Mouse (Mus musculus): ENCODE results near the gene 2310079G19Rik. TPM values are rescaled to one million over a fixed set of nuclear protein-coding genes. Genes with fewer than 3 reads are reported as not detected.

The 2310079G19Rik gene
- polyA plus RNA-seq, 2 experiments: not detected

DNA sequence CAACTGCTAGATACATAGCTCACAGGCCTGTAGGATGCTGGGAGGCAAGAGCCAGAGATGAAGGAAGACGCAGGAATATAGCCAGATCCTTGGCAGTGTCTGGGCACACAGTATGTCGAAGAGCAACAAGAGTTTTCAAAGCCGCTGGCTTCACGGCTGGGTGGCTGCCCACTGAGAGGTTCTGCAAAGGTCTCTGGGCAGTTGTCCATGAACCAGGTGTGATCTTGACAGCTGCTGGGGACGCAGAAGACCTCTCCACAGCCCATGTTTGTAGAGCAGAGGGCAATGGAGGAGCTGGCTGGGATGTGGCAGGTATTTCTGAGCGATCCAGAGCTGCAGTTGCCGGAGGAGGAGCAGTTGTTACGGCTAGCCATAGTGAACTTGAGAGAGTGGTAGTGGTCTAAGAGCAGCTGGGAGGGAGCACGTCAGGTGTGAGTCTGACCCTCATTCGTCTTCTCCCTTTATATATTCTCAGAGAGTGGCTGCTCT, 19.9 kb upstream of the 2310079G19Rik start, which contains the start of gene Krtap26-1:
Gene Krtap26-1, minus strand, starts transcription at position 439 of the 489 bp plus-strand sequence.
- no peak for ATAC-seq (ENCODE audit: low FRiP score, low read depth)
- TF ChIP-seq POLR2A (IDR thresholded peaks at IDR 0.05; ENCODE audit: borderline replicate concordance, extremely low read depth, insufficient read depth, insufficient read length): no peak
- H3K9ac ChIP-seq (ENCODE audit: low read depth, low read length, severe bottlenecking): no peak within 1 kb of the TSS
- no peak for DNase-seq (ENCODE audit: low spot score)
- no peaks in the 10 kb centered on the region for H3K4me1 ChIP-seq (ENCODE audit: control insufficient read depth, insufficient read depth, low read length)
- no peak within 1 kb of the TSS for H3K4me3 ChIP-seq (replicated peaks; ENCODE audit: low read length)
- WGBS: 86% methylated on average over 10 of the region's 10 CpGs
- H3K9me3 ChIP-seq (ENCODE audit: control insufficient read depth, low read length): no peaks in the 10 kb centered on the region
- H3K27me3 ChIP-seq (ENCODE audit: control insufficient read depth, insufficient read depth, low read length): no peaks in the 10 kb centered on the region
- H3K4me2 ChIP-seq (replicated peaks; ENCODE audit: low read depth, low read length, severe bottlenecking): no peak within 1 kb of the TSS
- H3K36me3 ChIP-seq (ENCODE audit: control insufficient read depth, insufficient read depth, low read length): no peaks in the 10 kb centered on the region
- H3K27ac ChIP-seq (replicated peaks; ENCODE audit: low read depth, low read length): no peak within 1 kb of the TSS

DNA sequence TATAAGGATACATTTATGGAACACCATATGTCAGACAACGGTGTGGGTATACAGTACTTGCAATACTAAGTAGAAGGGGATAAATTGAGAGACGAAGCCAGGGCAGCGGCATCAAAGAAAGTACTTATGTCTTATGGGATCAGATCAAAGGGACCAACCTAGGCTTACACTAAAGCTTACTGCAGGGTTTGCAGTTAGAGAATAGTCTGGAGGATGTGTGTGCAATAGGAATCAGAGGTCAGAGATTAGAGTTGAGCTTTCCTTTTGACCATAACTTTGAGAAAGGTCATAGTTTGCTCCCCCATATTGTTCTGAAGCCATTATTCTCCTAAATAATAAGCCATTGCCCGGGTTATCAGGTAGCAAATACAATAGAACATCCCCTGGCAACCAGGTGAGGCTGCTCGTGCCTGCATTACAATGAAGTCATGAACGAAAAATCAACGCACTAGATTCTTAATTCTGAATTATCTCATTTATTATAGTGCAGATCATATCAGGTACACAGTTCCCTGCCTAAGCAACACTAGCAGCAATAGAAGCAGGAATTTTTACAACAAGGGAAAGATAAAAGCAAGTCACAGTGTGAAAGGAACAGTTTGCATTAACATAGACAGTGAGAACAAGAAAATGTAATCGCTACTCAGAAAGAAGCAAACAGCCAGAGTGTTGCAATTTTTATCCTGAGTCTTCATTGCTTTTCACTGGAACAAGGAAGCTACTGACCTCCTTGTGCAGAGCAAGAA, 19.1 kb upstream of the 2310079G19Rik start:
- no peak for ATAC-seq (ENCODE audit: low FRiP score, low read depth)
- no peak for DNase-seq (ENCODE audit: low spot score)
- no peak overlapping the region for H3K4me3 ChIP-seq (replicated peaks; ENCODE audit: low read length)
- no peak overlapping the region for H3K9ac ChIP-seq (ENCODE audit: low read depth, low read length, severe bottlenecking)
- no peaks in the 10 kb centered on the region for H3K9me3 ChIP-seq (ENCODE audit: control insufficient read depth, low read length)
- no peak overlapping the region for H3K4me2 ChIP-seq (replicated peaks; ENCODE audit: low read depth, low read length, severe bottlenecking)
- H3K27me3 ChIP-seq (ENCODE audit: control insufficient read depth, insufficient read depth, low read length): no peaks in the 10 kb centered on the region
- H3K36me3 ChIP-seq (ENCODE audit: control insufficient read depth, insufficient read depth, low read length): no peaks in the 10 kb centered on the region
- H3K27ac ChIP-seq (replicated peaks; ENCODE audit: low read depth, low read length): no peak overlapping the region
- H3K4me1 ChIP-seq (ENCODE audit: control insufficient read depth, insufficient read depth, low read length): no peaks in the 10 kb centered on the region
- WGBS: 77% methylated on average over 8 of the region's 8 CpGs
- no peak for TF ChIP-seq POLR2A (IDR thresholded peaks at IDR 0.05; ENCODE audit: borderline replicate concordance, extremely low read depth, insufficient read depth, insufficient read length)

- DNase-seq (ENCODE audit: low spot score) (no peak), ATAC-seq (ENCODE audit: low FRiP score, low read depth) (no peak)
- Histone ChIP-seq H3K9ac (ENCODE audit: low read depth, low read length, severe bottlenecking) (no peak overlapping the region), H3K9me3 (ENCODE audit: control insufficient read depth, low read length) (no peaks in the 10 kb centered on the region), H3K27me3 (ENCODE audit: control insufficient read depth, insufficient read depth, low read length) (no peaks in the 10 kb centered on the region), H3K4me2 (replicated peaks; ENCODE audit: low read depth, low read length, severe bottlenecking) (no peak overlapping the region), H3K4me3 (replicated peaks; ENCODE audit: low read length) (no peak overlapping the region), H3K4me1 (ENCODE audit: control insufficient read depth, insufficient read depth, low read length) (no peaks in the 10 kb centered on the region; the same call in 1 of the 2 replicates), H3K27ac (replicated peaks; ENCODE audit: low read depth, low read length) (no peak overlapping the region), H3K36me3 (ENCODE audit: control insufficient read depth, insufficient read depth, low read length) (no peaks in the 10 kb centered on the region)
- TF ChIP-seq POLR2A (IDR thresholded peaks at IDR 0.05; ENCODE audit: borderline replicate concordance, extremely low read depth, insufficient read depth, insufficient read length): no peak
- WGBS: 76% methylated on average over 3 of the region's 3 CpGs
Measured at GRCm38 (mm10) chr16:88640053-88640452, 12.6 kb upstream of the 2310079G19Rik start.

GRCm38 (mm10) chr16:88635142-88635541, 7.7 kb upstream of the 2310079G19Rik start:
- Histone ChIP-seq H3K27me3 (ENCODE audit: control insufficient read depth, insufficient read depth, low read length) (no peaks in the 10 kb centered on the region), H3K9ac (ENCODE audit: low read depth, low read length, severe bottlenecking) (no peak overlapping the region), H3K27ac (replicated peaks; ENCODE audit: low read depth, low read length) (no peak overlapping the region), H3K4me2 (replicated peaks; ENCODE audit: low read depth, low read length, severe bottlenecking) (no peak overlapping the region), H3K4me1 (ENCODE audit: control insufficient read depth, insufficient read depth, low read length) (no peaks in the 10 kb centered on the region; the same call in 1 of the 2 replicates), H3K36me3 (ENCODE audit: control insufficient read depth, insufficient read depth, low read length) (no peaks in the 10 kb centered on the region), H3K4me3 (replicated peaks; ENCODE audit: low read length) (no peak overlapping the region), H3K9me3 (ENCODE audit: control insufficient read depth, low read length) (no peaks in the 10 kb centered on the region)
- DNase-seq (ENCODE audit: low spot score): no peak
- 33% methylated on average over 4 of the region's 4 CpGs for WGBS
- TF ChIP-seq POLR2A (IDR thresholded peaks at IDR 0.05; ENCODE audit: borderline replicate concordance, extremely low read depth, insufficient read depth, insufficient read length): no peak
- no peak for ATAC-seq (ENCODE audit: low FRiP score, low read depth)

DNA sequence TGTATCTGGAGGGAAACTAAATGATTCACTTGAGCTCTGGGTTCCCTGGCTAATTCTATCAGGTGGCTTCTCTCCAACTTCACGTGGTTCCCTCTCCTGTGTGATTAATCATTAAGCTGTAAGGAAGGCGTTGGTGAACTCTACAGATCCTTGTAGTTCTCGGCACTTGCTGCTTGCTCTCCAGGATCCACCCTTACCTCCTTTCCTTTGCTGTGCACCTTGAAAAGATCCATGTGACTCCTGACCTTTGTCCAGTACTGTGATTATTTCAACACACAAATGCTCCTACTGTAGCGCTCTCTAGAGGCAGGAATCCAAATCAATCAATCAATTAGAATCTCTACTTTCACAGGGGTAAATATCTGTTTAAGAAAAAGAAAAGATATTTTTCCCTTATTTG, 4.0 kb upstream of the 2310079G19Rik start:
- Histone ChIP-seq H3K9me3 (ENCODE audit: control insufficient read depth, low read length) (no peaks in the 10 kb centered on the region), H3K27ac (replicated peaks; ENCODE audit: low read depth, low read length) (no peak overlapping the region), H3K9ac (ENCODE audit: low read depth, low read length, severe bottlenecking) (no peak overlapping the region), H3K4me3 (replicated peaks; ENCODE audit: low read length) (no peak overlapping the region), H3K27me3 (ENCODE audit: control insufficient read depth, insufficient read depth, low read length) (no peaks in the 10 kb centered on the region), H3K4me2 (replicated peaks; ENCODE audit: low read depth, low read length, severe bottlenecking) (no peak overlapping the region), H3K4me1 (ENCODE audit: control insufficient read depth, insufficient read depth, low read length) (no peaks in the 10 kb centered on the region; the same call in 1 of the 2 replicates), H3K36me3 (ENCODE audit: control insufficient read depth, insufficient read depth, low read length) (no peaks in the 10 kb centered on the region)
- WGBS: 72% methylated on average over 4 of the region's 4 CpGs
- no peak for DNase-seq (ENCODE audit: low spot score)
- no peak for TF ChIP-seq POLR2A (IDR thresholded peaks at IDR 0.05; ENCODE audit: borderline replicate concordance, extremely low read depth, insufficient read depth, insufficient read length)
- ATAC-seq (ENCODE audit: low FRiP score, low read depth): no peak

Measured in limb, embryonic 14.5 days (tissue).